Mouse (Mus musculus): ENCODE data around the gene Tspan18.

The Tspan18 gene

DNA sequence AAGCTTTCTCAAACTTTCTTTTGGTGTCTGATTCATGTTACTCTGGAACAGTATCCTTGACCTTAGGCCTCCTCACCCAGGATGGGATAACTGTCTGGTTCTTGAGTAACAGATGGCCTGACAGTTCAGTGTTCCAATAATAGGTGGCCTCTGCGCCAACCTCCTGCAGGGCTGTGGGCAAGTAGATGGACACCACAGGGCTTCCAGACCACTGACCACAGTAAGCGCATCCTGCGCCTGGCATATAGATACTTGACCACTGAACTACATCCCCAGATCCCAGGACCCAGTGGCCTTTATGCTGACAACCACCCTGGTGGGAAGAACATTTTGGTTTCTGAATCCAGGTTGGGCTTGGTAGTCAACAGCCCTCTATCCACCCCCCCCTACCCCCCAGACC is 114.7 kb downstream of the Tspan18 start:
- DNase-seq (ENCODE audit: low read depth, low spot score): no peak

DNA sequence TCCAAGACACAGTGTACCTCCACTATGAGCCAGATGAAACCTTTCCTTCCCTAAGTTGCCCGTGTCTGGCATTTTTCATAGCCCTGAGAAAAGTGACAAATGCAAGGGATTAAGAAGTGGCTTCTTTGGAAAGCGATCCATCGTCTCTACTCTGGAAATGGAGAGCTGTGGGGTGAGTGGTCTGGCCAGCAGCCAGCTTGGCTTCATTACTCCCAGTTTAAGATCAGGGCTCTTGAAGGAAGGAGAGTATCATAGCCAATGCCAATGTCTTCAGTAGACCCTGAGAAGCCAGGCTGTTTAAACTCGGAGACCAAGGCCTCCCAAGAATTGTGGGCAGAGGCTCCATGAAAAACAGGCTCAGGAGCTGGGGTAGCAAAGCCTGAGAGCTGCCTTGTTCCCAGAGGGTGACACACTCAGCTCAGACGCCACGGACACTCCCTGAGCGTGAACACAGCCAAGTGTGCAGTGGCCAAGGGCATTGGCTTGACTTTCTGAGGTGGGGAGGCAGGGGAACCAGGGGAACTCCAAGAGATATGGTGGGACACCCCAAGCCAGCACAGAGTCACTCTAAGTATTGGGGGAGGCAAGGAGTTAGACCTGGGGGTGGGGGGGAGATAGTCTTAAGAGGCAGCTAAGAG is 115.8 kb downstream of the Tspan18 start:
- DNase-seq (ENCODE audit: low read depth, low spot score): no peak

DNA sequence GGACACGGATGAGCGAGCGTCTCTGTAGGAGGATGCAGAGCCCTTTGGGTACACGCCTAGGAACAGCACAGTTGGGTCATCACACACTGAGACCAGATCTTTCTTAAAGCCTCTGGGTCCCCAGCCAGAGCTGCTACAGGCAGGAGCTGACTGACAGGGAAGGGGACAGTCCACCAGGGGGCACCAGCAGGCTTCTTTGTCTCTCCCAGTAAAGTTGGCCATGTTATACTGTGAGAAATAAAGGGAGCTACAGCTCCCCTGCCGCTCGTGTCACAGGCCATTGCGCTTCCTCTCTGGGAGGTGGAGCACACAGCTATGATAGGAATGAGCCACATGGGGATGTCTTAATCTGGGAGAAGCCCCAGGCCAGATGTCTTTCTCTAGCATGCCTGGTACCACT is 117.3 kb downstream of the Tspan18 start:
- peak; percentile 89 for DNase-seq (ENCODE audit: low read depth, low spot score)

DNA sequence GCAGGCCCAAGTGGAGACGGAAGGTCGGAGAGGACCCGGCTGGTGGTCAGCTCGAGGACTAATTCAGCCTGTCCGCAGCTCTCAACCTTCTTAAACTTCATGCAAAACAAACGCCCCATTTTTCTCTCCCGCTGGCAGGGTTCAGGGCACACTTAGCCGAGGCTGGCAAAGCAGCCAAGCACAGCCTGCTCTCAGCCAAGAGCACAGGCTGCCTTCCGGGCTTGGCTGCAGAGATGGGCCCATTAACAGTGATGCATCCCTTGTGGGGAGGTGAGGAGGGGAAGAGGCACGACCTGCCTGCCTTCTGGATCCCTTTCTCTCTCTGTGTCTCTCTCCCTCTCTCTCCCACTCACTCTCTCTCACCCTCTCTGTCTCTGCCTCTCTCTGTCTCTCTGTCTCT is 118.5 kb downstream of the Tspan18 start:
- DNase-seq (ENCODE audit: low read depth, low spot score): no peak

DNA sequence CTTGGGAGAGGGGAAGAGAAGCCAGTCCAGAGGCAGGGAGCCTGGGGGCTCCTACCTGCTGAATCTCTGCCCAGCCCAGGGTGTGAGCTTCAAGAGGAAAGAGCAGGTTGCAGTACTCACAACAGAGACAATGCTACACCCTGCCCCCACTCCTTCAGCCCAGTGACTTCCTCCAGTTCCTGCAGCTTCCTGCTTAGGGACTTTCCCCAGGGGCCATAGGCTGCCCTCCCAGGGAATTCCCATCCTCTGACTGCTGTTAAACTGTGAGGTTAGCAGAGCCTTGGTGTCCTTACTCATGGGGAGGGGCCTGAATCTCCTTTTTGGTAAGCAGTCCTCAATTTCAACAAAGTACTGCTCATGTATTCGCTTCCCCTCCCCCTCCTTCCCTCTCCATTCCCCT is 120.1 kb downstream of the Tspan18 start:
- no peak for DNase-seq (ENCODE audit: low read depth, low spot score)

DNA sequence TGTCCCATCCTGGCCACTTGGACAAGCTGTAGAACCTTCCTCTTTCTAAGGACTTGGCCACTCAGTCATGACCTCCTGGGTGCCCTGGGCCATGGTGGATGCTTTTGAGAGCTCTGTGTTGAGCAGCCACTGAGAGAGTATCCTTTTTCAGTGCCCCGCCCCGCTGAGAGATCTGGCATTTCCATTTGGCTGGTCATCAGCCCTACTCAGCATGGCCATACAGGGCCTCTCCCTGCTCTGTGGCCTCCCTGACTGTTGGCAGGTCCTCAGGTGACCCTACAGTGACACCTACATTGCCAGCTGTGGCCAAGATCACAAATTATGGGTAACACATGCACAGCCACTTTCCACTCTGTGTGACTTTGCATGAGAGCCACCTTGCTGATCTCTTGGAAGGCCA is 121.4 kb downstream of the Tspan18 start:
- no peak for DNase-seq (ENCODE audit: low read depth, low spot score)

DNA sequence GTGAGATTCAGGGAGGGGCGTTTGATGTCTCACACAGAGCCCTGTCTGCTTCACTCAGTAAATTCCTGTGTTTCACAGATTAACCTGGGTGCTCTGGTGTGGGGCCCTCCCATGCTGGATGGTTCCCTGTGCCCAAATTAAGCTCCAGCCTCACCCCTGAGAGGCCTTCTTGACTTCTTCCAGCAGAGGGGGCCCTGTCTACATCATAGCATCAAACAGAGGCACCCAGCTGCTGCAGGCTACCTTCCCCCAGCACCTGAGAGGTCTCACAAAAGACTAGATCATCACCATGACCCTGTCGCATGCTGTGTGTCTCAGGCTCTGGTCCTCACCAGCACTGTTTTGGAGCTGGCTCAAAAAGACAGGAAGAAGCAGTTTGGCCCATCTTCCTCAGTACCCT is 121.9 kb downstream of the Tspan18 start:
- DNase-seq (ENCODE audit: low read depth, low spot score): no peak

DNA sequence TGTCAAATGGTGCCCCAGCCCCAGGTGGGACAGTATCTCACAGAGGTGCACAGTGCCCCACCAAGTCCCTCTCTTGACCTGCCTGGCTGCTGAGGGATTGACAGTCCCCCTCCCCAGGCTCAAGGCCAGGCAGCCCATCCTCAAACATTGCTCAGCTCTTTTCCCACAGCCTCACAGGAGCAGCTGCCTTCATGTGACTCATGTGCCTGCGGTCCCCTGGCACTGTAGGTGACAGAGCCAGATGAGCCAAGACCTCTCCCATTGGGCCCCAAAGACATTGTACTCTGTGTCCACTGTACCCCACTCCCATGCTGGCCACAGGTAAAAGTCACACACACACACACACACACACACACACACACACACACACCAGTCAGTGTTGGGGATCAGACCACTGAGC is 128.2 kb downstream of the Tspan18 start:
- no peak for DNase-seq (ENCODE audit: low read depth, low spot score)

DNA sequence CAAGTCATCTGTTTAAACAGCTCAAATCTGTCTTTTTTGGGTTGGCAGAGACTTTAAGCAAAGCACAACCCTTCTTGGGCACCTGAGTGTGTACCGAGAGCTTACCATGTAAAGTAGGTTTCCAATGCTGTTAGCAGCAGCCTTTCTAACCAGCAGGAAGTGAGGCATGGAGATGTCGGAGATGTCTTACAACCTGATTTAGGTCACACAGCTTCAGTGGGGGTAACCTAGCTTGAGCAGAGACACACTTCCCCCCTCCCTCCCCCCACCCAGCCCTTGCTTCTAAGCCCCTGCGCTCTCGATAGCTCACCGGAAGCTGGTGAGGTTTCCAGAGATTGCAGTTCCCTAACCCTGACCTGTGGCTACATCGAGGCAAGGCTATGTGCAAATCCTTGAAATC is 129.7 kb downstream of the Tspan18 start:
- no peak for DNase-seq (ENCODE audit: low read depth, low spot score)

DNA sequence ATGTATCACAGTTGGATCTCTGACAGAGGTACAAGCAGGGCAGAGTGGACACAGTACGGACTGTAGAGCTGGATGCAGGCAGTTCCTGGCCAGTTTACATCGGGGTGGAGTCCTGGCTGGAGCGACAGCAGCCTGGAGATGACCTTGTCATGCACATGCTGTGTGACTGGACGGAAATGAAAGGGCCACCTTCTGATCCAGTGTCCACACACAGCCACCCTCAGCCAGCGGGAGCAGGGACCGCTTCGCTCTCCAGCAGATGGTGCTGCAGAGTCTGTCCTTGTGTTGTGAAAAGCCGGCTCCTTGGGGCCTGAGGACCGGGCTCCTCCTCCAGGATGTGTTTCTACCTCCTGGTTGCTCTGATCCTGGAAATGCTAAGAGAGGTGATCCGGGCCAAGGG is 130.6 kb downstream of the Tspan18 start:
- no peak for DNase-seq (ENCODE audit: low read depth, low spot score)

DNA sequence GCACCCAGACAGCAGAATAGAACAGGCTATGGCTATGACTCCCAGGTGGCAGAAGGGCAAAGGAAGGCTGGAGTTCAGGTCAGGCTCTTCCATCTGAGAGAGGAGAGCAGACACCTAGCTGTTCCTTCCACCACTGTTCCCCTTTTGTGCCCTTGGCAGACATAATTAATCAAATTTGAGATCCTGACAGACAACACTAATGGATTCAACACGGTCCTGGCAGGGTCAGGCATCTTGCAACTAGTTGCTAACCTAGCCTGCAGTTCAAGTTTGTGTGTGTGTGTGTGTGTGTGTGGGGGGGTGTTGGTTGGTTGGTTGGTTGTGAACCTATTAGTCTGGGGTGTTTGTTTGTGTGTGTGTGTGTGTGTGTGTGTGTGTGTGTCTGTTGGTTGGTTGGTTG is 131.5 kb downstream of the Tspan18 start:
- no peak for DNase-seq (ENCODE audit: low read depth, low spot score)

DNA sequence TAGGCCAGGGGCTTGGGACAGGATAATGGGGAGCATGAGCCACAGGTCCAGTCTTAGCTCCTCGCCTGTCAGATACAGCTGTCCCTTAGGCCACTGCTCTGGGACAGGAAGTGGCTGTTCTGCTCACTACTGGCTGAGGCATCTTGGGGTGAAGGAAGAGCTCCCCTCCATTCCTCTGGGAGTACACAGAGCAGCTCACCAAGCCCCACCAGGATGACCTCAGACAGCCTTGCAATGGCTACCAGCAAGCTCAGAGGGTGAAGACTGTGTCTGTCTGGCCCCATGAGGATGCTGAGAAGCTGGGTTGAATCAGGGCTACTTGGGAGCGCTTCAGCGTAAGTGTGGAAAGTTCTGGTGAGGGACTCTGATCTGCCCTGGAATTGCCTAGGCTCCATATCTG is 132.3 kb downstream of the Tspan18 start:
- DNase-seq (ENCODE audit: low read depth, low spot score): no peak

DNA sequence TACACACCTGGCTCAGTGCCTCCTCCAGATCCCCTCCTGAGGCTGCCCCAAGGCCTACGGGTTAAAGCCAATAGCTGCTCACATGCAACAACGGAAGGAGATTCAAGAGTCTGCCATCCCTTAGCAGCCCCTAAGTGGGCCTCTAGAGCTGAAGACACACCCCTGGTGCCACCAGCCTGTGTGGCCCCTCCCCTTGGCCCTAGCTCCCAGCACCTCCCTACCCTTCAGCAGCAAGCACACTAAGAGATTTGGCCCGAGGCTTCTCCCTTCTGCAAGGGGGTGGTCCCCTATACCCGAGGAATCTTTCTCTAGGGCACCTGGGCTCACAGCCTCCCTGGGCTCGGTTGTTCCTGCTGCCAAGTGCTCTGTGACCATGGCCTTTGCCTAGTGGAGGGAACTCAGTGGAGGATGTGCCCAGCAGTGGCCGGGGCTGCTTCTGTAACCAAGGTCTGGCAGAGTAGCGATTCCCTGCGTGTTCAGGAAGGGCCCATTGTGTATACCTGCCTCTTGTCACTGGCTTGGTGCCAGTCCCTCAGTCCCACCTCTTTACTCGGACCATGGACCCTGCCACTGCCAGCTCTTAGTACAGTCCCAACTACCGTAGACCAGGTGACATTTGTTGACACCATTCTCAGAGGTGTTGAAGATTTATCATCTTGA is 133.5 kb downstream of the Tspan18 start:
- no peak for DNase-seq (ENCODE audit: low read depth, low spot score)

DNA sequence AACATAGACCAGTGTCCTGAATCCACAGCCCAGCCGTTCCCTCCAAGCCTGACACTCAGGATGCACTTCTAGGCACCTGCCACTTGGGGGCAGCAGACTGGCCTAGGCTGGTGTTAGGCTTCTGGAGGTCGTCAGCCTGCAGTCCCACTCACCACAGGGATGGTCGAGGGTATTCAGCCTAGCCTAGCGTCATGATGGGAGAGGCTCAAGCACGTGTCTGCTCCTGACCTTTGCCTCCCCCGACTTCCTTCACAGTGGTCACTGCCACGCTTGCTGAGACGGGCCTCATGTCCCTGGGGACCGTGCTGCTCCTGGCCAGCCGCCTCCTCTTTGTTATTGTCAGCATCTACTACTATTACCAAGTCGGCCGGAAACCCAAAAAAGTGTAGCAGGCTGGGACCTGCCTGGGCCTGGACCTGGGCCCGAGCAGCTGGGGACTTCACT is 134.8 kb downstream of the Tspan18 start:
- DNase-seq (ENCODE audit: low read depth, low spot score): peak; percentile 85

DNA sequence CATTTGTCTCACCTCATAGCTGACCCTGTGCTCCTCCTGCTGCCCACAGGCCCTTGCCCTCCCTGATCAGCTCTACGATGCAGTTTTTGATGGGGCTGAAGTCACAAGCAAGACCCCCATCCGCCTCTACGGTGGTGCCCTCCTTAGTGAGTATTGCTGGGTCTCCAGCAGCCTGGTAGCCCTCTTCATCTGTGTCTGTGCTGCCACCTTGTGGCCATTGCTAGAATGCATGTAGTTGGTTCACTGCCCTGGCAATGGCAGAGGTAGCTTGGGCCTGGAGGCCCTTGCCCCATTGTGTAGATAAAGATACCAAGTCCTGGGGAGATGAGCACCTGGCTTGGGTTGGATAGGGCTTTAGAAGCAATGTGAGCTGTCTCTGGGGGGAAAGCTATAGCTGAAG is 135.5 kb downstream of the Tspan18 start:
- DNase-seq (ENCODE audit: low read depth, low spot score): peak; percentile 92

DNA sequence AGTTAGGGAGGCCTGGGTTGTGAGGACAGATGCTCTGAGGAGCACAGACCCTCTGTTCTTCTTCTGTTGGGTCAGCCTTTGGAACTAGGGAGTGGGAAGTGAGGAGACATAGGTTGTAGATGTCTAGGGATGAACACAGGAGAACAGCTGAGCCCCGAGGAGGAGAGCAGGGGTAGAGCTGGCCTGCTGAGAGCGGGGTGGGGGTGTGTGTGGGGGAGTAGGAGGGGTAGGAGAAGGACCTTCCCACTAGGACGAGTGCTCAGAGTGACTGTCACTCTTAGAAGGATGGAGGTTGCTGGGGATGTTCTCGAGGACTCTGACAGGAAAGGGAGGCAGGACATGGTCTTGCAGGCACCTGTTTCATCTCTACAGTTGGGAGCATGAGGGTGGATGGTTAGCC is 140.5 kb downstream of the Tspan18 start:
- DNase-seq (ENCODE audit: low read depth, low spot score): no peak

DNA sequence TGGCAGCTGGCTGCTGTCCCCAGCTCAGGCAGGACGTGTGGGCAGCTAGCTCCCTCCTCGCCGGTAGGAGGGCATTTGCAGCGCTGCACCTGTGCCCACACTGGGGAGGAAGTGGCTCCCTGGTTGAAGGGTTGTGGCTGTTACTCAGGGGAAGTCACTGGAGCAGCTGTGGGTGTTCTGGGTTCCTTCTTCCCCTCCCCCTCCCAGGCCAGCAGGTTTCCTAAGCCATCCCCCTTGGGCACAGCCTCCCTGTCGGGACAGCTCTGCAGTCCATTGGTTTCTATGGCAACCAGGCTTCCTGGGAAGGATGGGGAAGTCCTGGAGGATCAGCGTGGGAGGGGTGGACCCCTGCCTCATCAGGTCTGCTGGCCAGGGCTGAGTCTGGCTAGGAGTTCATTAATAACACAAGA is 141.6 kb downstream of the Tspan18 start:
- peak; percentile 78 for DNase-seq (ENCODE audit: low read depth, low spot score)

DNA sequence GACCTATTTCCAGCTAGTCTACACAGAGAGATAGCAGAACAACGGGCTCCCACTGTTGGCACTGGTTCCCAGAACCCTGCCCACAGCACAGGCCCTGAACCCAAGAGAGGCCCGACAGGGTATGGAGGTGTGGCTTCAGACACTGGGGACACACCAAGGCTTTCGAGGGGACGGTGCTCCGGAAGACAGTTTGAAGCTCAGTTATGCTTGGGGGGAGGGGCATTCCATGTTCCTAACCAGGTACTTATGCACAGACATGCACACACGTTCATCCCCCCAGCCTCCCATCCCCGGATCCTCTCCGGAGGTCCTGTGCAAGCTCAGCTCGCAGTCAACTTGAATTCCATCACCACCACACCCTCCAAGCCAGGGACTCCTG is 142.1 kb downstream of the Tspan18 start:
- no peak for DNase-seq (ENCODE audit: low read depth, low spot score)

DNA sequence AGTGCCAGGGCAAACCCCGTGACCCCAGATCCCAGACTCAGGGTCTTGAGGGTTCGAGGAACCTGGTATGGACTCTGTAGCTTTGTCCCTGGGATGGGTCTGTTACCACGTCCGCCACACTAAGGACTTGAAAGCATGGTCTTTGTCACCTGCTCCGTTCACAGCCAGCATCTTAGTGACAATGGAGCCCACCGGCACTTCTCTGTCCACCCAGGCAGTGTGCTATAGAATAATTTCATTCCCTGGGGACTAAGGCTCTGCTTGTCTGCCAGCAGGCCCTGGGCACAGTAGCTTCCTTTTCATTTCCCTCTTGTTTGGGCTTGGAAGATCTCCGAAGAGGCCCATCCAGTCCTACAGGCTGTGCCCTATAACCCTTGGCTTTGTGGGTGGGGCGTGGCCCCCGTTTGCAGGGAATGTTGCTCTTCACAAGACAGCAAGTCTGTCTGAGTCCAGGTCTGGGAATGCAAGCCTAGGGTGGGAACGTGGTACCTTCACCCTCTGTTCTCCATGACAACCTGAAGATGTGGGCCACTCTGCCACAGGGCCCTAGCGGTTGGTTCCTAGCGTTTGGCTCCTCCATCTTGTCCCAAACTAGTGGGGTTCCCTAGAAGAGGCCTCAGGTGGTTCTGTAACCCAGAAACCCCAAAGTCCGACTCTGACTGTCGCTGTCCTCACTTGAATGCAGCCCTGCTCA is 142.7 kb downstream of the Tspan18 start:
- DNase-seq (ENCODE audit: low read depth, low spot score): no peak

DNA sequence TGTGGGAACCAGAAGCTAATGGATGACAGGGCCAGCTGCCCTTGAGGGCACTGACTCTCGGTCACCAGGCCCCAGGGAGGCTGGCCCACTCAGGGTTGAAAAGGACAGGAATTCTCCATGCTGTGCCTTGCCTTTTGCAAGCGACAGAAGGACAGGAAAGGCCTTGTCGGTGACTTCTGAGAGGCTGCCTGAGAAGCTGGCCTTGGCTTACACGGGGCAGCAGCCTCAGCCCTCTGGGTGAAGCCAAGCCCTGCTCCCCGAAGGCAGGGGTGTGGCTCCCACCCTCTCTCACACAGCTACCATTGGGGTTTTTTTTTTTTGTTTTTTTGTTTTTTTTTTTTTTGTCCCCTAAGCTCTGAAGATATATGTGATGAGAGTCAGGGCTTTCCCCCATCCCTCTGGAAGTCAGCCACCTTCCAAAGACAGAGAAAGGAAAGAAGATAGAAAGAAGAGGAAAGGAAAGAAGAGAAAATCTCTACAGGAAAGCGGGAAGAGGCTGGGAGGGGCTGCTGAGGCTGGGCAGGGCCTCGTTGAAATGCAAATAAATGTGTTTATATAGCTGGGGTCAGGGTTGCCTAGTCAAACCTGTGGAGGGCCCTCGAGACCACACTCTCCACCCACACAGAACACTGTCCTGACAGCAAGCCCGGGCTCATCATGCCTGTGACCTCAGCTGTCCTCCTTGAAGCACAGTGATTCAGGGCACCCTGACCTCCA is 143.4 kb downstream of the Tspan18 start:
- DNase-seq (ENCODE audit: low read depth, low spot score): peak; percentile 59

DNA sequence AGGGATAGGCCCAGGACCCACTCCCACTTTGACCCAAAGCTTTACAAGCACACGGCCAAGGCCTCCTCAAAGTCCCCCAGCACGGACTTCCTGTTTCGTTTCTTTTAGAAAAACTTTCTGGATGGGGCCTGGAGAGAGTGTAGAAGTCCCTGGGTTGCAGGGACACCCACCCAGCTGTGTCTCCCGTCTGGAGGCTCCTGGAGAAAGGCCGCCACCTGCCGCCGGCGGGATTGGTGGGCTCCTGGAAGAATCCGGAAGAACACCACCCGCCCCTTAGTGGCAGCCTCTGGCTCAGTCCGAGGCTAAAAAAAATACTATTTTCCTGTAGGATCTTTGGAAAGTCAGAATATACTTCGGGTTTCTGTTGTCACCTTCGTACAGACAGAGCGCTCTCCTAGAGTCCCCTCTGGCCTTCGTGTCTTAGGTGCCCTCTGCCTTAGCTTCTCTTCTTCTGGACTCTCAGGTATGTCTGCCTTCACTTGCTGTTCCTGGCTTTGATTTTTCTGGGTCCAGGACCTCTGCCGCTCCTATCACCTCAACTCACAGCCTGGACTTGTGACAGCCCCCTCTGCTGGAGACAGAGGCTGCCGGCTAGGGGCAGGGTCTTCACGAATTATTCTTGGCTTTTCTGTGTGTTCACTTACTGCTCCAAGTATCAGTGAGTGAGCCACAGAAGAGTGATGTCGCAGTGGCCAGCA is 145.4 kb downstream of the Tspan18 start:
- DNase-seq (ENCODE audit: low read depth, low spot score): peak; percentile 53

Measured in mesoderm, embryonic 11.5 days (tissue).